Mouse (Mus musculus) lung, embryonic 16.5 days (tissue): ENCODE measurements around the gene Oog2. TPM values are rescaled to one million over a fixed set of nuclear protein-coding genes. Genes with fewer than 3 reads are reported as not detected.
"Not testable (repeated sequence)": the region's sequence is repeated elsewhere in the genome, so short reads cannot be mapped to it uniquely, and the experiment has no call there.

Experiments
- ATAC-seq: fragments of 200-750 bp; cut with Nextera tagmentation; 2 replicates; pipeline ENCODE4 v1.8.0; 2017; ENCODE audit warnings: low read depth, mild to moderate bottlenecking, moderate library complexity
- H3K27ac ChIP-seq: fragments of 300-500 bp; sonication (generic); 2 replicates; pipeline ENCODE4 v1.5.1; 2014; ENCODE audit warnings: mild to moderate bottlenecking, control low read depth, low read length
- H3K27me3 ChIP-seq: fragments of 300-500 bp; sonication (generic); 2 replicates; pipeline ENCODE4 v1.6.1; 2014; ENCODE audit warnings: low read depth, low read length, mixed read lengths; ENCODE audit not compliant: control insufficient read depth, insufficient read depth
- H3K36me3 ChIP-seq: fragments of 300-500 bp; sonication (generic); 2 replicates; pipeline ENCODE4 v1.6.1; 2014; ENCODE audit warnings: low read length; ENCODE audit not compliant: control insufficient read depth, insufficient read depth
- H3K4me1 ChIP-seq: fragments of 300-500 bp; sonication (generic); replicated peaks from 2 replicates; pipeline ENCODE4 v1.6.1; 2014; ENCODE audit warnings: low read length, mixed read lengths; ENCODE audit not compliant: control insufficient read depth, insufficient read depth
- H3K4me2 ChIP-seq: fragments of 300-500 bp; sonication (generic); 2 replicates; pipeline ENCODE4 v1.6.1; 2014; ENCODE audit warnings: low read depth, low read length, control low read depth
- H3K4me3 ChIP-seq: fragments of 300-500 bp; sonication (generic); 2 replicates; pipeline ENCODE4 v1.5.1; 2014; ENCODE audit warnings: mild to moderate bottlenecking, low read length, control low read depth
- H3K9ac ChIP-seq: fragments of 300-500 bp; sonication (generic); 2 replicates; pipeline ENCODE4 v1.6.1; 2014; ENCODE audit warnings: low read length, control low read depth
- H3K9me3 ChIP-seq: fragments of 300-500 bp; sonication (generic); 2 replicates; pipeline ENCODE4 v1.6.1; 2016; ENCODE audit warnings: low read length; ENCODE audit not compliant: control insufficient read depth
- WGBS: fragments of 180-500 bp; shearing (Covaris S2); extraction: QIAGEN DNeasy Blood & Tissue Kit; methylation state at CpG from one replicate; pipeline ENCODE4 v1.1.7; 2014; 5-methylcytosine and 5-hydroxymethylcytosine counted together
- polyA plus RNA-seq: library from polyadenylated mRNA; unstranded; fragments of >200 nt; fragmentation: Nextera tagmentation; extraction: Ambion mirVana; gene quantifications from 2 replicates; pipeline ENCODE4 v1.2.1, GENCODE M21; 2015

Gene Oog2
- not detected in 2 replicates for polyA plus RNA-seq

DNA sequence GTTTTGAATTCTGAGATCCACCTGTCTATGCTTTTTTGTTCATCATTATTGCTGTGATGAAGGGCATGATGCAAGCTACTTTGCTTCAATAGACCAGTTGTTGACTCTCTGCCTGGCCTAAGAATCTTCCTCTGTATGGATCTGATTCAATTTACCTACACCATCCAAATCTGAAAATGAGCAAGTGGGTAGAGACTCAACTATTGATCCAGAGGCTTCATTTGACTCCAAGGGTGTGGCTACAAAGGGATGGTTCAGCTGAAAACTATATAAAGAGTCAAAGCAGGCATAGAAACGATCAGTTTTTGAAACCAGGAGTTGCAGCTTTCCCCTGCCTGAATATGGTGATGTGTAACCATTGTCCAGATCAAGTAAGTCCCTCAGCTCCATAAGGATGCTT, at the start of gene Oog2:
Gene Oog2, plus strand, starts transcription at position 301 of the 400 bp plus-strand sequence.
- Histone ChIP-seq H3K4me1 (no peaks in the 10 kb centered on the region), H3K9ac (no peak within 1 kb of the TSS), H3K4me2 (no peak within 1 kb of the TSS), H3K27ac (no peak within 1 kb of the TSS), H3K4me3 (no peak within 1 kb of the TSS), H3K9me3 (0 out of 2 replicates have a peak, but pooled peaks cover 2% of the 10 kb centered on the region), H3K36me3 (no peaks in the 10 kb centered on the region), H3K27me3 (no peaks in the 10 kb centered on the region)
- no peak for ATAC-seq
- WGBS: 24% methylated on average over 1 of the region's 1 CpGs

DNA sequence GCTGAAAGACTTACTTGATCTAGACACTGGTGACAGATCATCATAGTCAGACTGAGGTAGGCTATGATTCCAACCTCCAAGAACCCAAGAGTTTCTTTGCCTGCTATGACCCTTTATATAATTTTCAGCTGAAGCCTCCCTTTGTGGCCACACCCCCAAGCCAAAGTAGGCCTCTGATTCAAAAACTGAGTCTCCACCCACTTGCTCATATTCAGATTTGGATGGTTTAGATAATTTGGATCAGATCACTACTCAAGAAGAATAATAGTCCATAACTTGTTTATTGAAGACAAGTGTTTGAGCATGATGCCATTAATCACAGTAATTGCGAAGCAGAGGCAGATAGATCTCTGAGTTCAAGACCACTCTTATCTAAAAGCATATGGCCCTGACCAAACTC, 28.0 kb upstream of the Oog2 start, which contains the start of gene Oog3:
Gene Oog3, minus strand, starts transcription at position 101 of the 400 bp plus-strand sequence.
- Histone ChIP-seq H3K9me3 (peaks cover 5% of the 10 kb centered on the region; the same call in 1 of the 2 replicates), H3K27me3 (no peaks in the 10 kb centered on the region), H3K4me2 (no peak within 1 kb of the TSS), H3K4me1 (no peaks in the 10 kb centered on the region), H3K9ac (no peak within 1 kb of the TSS), H3K36me3 (no peaks in the 10 kb centered on the region), H3K27ac (no peak within 1 kb of the TSS), H3K4me3 (no peak within 1 kb of the TSS)
- no peak for ATAC-seq
- WGBS: 60% methylated on average over 1 of the region's 1 CpGs

DNA sequence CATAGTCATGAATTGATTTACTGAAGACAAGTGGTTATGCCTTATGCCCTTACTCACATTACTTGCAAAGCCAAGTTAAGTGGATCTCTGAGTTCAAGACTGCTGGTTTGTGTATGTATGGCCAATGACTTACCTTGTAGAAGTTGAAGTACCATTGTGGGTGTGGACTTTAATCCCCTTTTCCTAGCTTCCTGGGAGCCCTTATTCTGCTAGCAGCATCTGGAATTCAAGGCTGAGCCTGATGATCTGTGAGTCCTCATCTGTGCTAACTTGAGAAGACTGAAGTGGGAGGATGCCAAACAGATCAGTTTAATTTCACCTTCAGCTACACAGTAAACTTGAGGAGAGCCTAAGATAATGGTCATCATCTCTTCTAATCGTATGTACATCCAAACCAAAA, 22.7 kb downstream of the Oog2 start, which contains the start of gene C87977:
Gene C87977, minus strand, starts transcription at position 101 of the 400 bp plus-strand sequence.
- not testable (repeated sequence) for H3K9me3 ChIP-seq, H3K27me3 ChIP-seq, H3K4me1 ChIP-seq, H3K36me3 ChIP-seq, H3K27ac ChIP-seq, H3K4me3 ChIP-seq, H3K4me2 ChIP-seq, H3K9ac ChIP-seq, ATAC-seq
- WGBS: 78% methylated on average over 1 of the region's 1 CpGs

Other genes with a start within 250 kb of the Oog2 start
- gene Pramef25, start 239.7 kb upstream of the Oog2 start, polyA plus RNA-seq: not detected in 2 replicates
- gene Gm13101, start 223.8 kb upstream of the Oog2 start, polyA plus RNA-seq: not detected in 2 replicates
- not detected in 2 replicates for gene Pramef17, start 196.3 kb upstream of the Oog2 start, polyA plus RNA-seq
- not detected in 2 replicates for gene Pramel4, start 131.6 kb upstream of the Oog2 start, polyA plus RNA-seq
- gene Gm13102, start 84.2 kb upstream of the Oog2 start, polyA plus RNA-seq: not detected in 2 replicates
- not detected in 2 replicates for gene Oog3, start 28.1 kb upstream of the Oog2 start, polyA plus RNA-seq
- gene C87977, start 22.6 kb downstream of the Oog2 start, polyA plus RNA-seq: not detected in 2 replicates
- not detected in 2 replicates for gene Pramel5, start 89.8 kb downstream of the Oog2 start, polyA plus RNA-seq
- gene Gm13128, start 139.5 kb downstream of the Oog2 start, polyA plus RNA-seq: not detected in 2 replicates
- not detected in 2 replicates for gene Gm13119, start 167.2 kb downstream of the Oog2 start, polyA plus RNA-seq
- gene Pramef20, start 187.2 kb downstream of the Oog2 start, polyA plus RNA-seq: not detected in 2 replicates
- gene Pramef12, start 217.7 kb downstream of the Oog2 start, polyA plus RNA-seq: 0.06 and 0.09 TPM in 2 replicates
- not detected in 2 replicates for gene 1700012P22Rik, start 248.1 kb downstream of the Oog2 start, polyA plus RNA-seq